Mouse (Mus musculus): ENCODE results near the gene Sema4g. TPM values are rescaled to one million over a fixed set of nuclear protein-coding genes. Genes with fewer than 3 reads are reported as not detected.

Sema4g gene
- total and polyA plus RNA-seq, 3 experiments: 0.13 to 0.30 (median 0.22) TPM

DNA sequence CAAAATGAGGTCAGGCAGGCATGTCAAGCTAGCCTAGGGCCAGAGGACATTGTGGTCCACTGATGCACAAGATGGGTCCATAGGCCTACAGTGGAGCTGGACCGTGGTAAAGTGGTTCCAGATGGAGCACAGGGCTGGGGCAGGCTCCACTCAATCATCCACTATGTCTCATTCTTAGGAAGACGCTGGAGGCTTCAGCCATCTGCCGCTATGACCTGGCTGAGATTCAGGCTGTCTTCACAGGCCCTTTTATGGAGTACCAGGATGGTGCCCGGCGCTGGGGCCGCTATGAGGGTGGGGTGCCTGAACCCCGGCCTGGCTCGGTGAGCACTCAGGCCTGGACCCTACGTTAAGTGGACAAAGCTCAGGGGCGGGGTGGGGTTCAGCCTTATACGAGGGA, 8.9 kb downstream of the Sema4g start:
- TF ChIP-seq GATA2 (IDR thresholded peaks at IDR 0.05; ENCODE audit: borderline replicate concordance, low read depth, low read length) (no peak), GATA1 (IDR thresholded peaks at IDR 0.05; ENCODE audit: borderline replicate concordance, low read length) (no peak), TAL1 (conservative IDR thresholded peaks at IDR 0.05; ENCODE audit: low read depth, low read length) (no peak), POLR2AphosphoS5 (IDR thresholded peaks at IDR 0.05; ENCODE audit: insufficient replicate concordance, low read depth, low read length) (no peak), CTCF (IDR thresholded peaks at IDR 0.05; ENCODE audit: low read depth, low read length) (no peak)
- DNase-seq (ENCODE audit: low spot score): no peak
- H3K9me3 ChIP-seq (replicated peaks): no peaks in the 10 kb centered on the region
- H3K4me1 ChIP-seq (ENCODE audit: insufficient read depth, low read depth, low read length): peaks cover 41% of the 10 kb centered on the region
- H3K36me3 ChIP-seq (replicated peaks): peaks cover 22% of the 10 kb centered on the region
- no peak overlapping the region for H3K4me3 ChIP-seq (ENCODE audit: low read depth, low read length)
- peaks cover 40% of the 10 kb centered on the region for H3K27me3 ChIP-seq (ENCODE audit: insufficient read depth, low read length)
- no peak for ATAC-seq (ENCODE audit: extremely low read depth, insufficient number of reproducible peaks, low FRiP score, poor library complexity, severe bottlenecking)

GRCm38 (mm10) chr19:44999647-45000046, 10.7 kb downstream of the Sema4g start:
- DNase-seq (ENCODE audit: low spot score): no peak
- peaks cover 58% of the 10 kb centered on the region for H3K4me1 ChIP-seq (ENCODE audit: insufficient read depth, low read depth, low read length)
- H3K4me3 ChIP-seq (ENCODE audit: low read depth, low read length): no peak overlapping the region
- no peaks in the 10 kb centered on the region for H3K9me3 ChIP-seq (replicated peaks)
- TF ChIP-seq TAL1 (conservative IDR thresholded peaks at IDR 0.05; ENCODE audit: low read depth, low read length): no peak
- TF ChIP-seq CTCF (IDR thresholded peaks at IDR 0.05; ENCODE audit: low read depth, low read length): no peak
- no peak for TF ChIP-seq GATA2 (IDR thresholded peaks at IDR 0.05; ENCODE audit: borderline replicate concordance, low read depth, low read length)
- no peak for TF ChIP-seq POLR2AphosphoS5 (IDR thresholded peaks at IDR 0.05; ENCODE audit: insufficient replicate concordance, low read depth, low read length)
- no peak for TF ChIP-seq GATA1 (IDR thresholded peaks at IDR 0.05; ENCODE audit: borderline replicate concordance, low read length)
- no peak for ATAC-seq (ENCODE audit: extremely low read depth, insufficient number of reproducible peaks, low FRiP score, poor library complexity, severe bottlenecking)
- H3K36me3 ChIP-seq (replicated peaks): peaks cover 41% of the 10 kb centered on the region
- peaks cover 31% of the 10 kb centered on the region for H3K27me3 ChIP-seq (ENCODE audit: insufficient read depth, low read length)

GRCm38 (mm10) chr19:45002301-45002700, 13.4 kb downstream of the Sema4g start:
- TF ChIP-seq POLR2AphosphoS5 (IDR thresholded peaks at IDR 0.05; ENCODE audit: insufficient replicate concordance, low read depth, low read length) (no peak), GATA1 (IDR thresholded peaks at IDR 0.05; ENCODE audit: borderline replicate concordance, low read length) (no peak), GATA2 (IDR thresholded peaks at IDR 0.05; ENCODE audit: borderline replicate concordance, low read depth, low read length) (no peak), TAL1 (conservative IDR thresholded peaks at IDR 0.05; ENCODE audit: low read depth, low read length) (no peak), CTCF (IDR thresholded peaks at IDR 0.05; ENCODE audit: low read depth, low read length) (0 out of 2 replicates have a peak, but pooled peaks have one; percentile 4)
- H3K4me3 ChIP-seq (ENCODE audit: low read depth, low read length): no peak overlapping the region

DNA sequence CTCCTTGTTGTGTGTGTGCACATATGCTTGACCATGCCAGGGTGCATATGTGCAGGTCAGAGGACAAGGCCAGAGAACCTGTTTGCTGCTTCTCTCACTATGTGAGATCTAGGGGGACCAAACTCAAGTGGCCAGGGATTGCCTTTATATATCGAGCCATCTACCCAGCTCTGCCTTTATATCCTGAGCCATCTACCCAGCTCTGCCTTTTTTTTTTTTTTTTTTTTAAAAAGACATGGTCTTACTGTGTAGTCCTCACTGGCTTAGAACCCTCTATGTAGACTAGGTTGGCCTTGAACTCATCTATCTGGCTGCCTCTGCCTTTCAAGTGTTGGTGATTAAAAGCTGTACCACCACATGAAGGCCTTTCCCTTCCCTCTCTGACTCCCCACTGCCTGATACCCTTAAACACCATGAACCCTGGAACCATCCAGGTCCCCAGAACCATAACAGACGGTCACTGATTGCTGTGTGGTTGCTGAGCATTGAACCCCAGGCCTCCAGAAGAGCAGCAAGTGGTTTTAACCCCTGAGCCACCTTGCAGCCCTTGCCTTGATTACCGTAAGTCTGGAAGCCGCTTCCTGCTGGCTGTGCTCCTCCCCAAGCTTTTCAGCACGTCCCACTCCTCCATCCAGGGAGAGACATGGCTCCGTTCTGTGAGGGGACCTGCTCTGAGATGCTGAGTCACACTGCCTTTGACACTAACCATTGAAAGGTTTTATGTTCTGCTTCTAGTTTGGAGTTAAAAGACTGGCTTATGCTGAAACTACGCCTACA, 15.0 kb downstream of the Sema4g start:
- TF ChIP-seq TAL1 (conservative IDR thresholded peaks at IDR 0.05; ENCODE audit: low read depth, low read length) (no peak), GATA2 (IDR thresholded peaks at IDR 0.05; ENCODE audit: borderline replicate concordance, low read depth, low read length) (no peak), GATA1 (IDR thresholded peaks at IDR 0.05; ENCODE audit: borderline replicate concordance, low read length) (no peak), POLR2AphosphoS5 (IDR thresholded peaks at IDR 0.05; ENCODE audit: insufficient replicate concordance, low read depth, low read length) (no peak), CTCF (IDR thresholded peaks at IDR 0.05; ENCODE audit: low read depth, low read length) (no peak)
- H3K36me3 ChIP-seq (replicated peaks): peaks cover 68% of the 10 kb centered on the region
- DNase-seq (ENCODE audit: low spot score): no peak
- no peak overlapping the region; the same call in 1 of the 2 replicates for H3K4me3 ChIP-seq (ENCODE audit: low read depth, low read length)
- ATAC-seq (ENCODE audit: extremely low read depth, insufficient number of reproducible peaks, low FRiP score, poor library complexity, severe bottlenecking): no peak
- no peaks in the 10 kb centered on the region; the same call in 1 of the 2 replicates for H3K27me3 ChIP-seq (ENCODE audit: insufficient read depth, low read length)
- no peaks in the 10 kb centered on the region for H3K9me3 ChIP-seq (replicated peaks)
- H3K4me1 ChIP-seq (ENCODE audit: insufficient read depth, low read depth, low read length): peaks cover 63% of the 10 kb centered on the region

More at GRCm38 (mm10) chr19:45002301-45002700, 13.4 kb downstream of the Sema4g start:
- Histone ChIP-seq H3K27me3 (ENCODE audit: insufficient read depth, low read length) (peaks cover 11% of the 10 kb centered on the region), H3K36me3 (replicated peaks) (peaks cover 52% of the 10 kb centered on the region), H3K9me3 (replicated peaks) (no peaks in the 10 kb centered on the region), H3K4me1 (ENCODE audit: insufficient read depth, low read depth, low read length) (peaks cover 63% of the 10 kb centered on the region)
- ATAC-seq (ENCODE audit: extremely low read depth, insufficient number of reproducible peaks, low FRiP score, poor library complexity, severe bottlenecking): no peak
- DNase-seq (ENCODE audit: low spot score): no peak

DNA sequence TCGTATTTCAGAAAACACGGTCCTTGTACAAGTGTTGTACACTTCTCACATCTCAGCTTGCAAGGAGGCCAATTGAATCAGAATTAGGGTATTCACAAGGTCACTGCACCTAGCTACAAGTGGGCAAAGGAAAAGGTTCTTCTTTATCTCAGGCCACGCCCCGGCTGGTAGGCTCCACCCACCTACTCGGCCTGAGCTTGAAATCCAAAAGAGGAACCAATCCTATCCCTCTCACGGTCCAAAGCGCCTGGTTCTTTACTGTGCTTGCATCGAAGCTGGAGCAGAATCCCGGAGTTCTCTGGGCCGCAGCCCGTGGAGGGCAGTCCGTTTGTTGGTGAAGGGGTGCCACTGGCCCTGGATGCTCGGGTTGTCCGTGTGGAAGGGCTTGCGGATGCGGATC, 16.5 kb downstream of the Sema4g start, which contains the start of gene Twnk:
Gene Twnk, plus strand, starts transcription at position 220 of the 400 bp plus-strand sequence.
- TF ChIP-seq CTCF (IDR thresholded peaks at IDR 0.05; ENCODE audit: low read depth, low read length): no peak
- TF ChIP-seq TAL1 (conservative IDR thresholded peaks at IDR 0.05; ENCODE audit: low read depth, low read length): no peak
- TF ChIP-seq POLR2AphosphoS5 (IDR thresholded peaks at IDR 0.05; ENCODE audit: insufficient replicate concordance, low read depth, low read length): no peak
- TF ChIP-seq GATA2 (IDR thresholded peaks at IDR 0.05; ENCODE audit: borderline replicate concordance, low read depth, low read length): no peak
- no peak for TF ChIP-seq GATA1 (IDR thresholded peaks at IDR 0.05; ENCODE audit: borderline replicate concordance, low read length)
- ATAC-seq (ENCODE audit: extremely low read depth, insufficient number of reproducible peaks, low FRiP score, poor library complexity, severe bottlenecking) (peak; percentile 58), DNase-seq (ENCODE audit: low spot score) (peak; percentile 80)
- Histone ChIP-seq H3K27me3 (ENCODE audit: insufficient read depth, low read length) (no peaks in the 10 kb centered on the region), H3K4me1 (ENCODE audit: insufficient read depth, low read depth, low read length) (peaks cover 66% of the 10 kb centered on the region), H3K9me3 (replicated peaks) (no peaks in the 10 kb centered on the region), H3K36me3 (replicated peaks) (peaks cover 82% of the 10 kb centered on the region), H3K4me3 (ENCODE audit: low read depth, low read length) (peak within 1 kb of the TSS; percentile 96)

DNA sequence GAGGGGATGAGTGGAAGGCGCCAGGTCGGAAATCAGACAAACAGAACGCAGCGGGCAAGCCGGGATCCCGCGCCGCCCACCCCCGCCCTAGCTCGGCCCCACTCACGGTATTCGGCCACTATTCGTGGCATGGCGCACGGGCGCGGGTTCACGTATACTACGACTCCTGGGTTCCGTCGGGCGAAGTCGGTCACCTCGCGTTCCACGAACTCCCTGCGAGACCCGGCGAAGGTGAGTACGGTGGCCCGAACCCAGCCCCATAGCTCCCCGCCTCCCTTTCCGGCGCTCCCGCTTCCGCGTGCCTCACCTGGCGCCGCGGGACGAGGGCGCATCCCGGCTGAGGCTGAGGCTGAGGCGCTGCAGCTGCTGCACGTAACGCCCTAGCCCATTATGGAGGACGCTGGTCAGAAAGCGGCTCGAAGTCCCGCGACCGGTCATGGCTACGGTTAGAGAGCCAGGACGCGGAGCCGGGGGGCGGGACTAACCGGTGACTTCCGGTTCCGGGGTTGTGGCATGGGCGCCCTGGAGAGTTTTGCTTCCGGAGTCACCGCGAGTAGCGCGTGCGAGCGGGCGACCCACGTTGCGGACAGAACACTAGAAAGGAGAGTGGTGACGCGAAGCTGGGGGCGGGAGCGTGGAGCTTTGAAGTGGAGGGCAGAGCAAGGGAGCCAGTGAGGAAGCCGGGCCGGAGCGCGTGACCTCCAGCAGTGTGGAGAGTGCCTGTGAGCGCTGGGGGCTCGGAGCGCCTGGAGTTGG, 17.2 kb downstream of the Sema4g start, which contains the start of gene Mrpl43:
Gene Mrpl43, minus strand, starts transcription at position 486 of the 756 bp plus-strand sequence.
- ATAC-seq (ENCODE audit: extremely low read depth, insufficient number of reproducible peaks, low FRiP score, poor library complexity, severe bottlenecking): peak; percentile 86

More for the DNA sequence above, 17.2 kb downstream of the Sema4g start, which contains the start of gene Mrpl43:
- peaks cover 64% of the 10 kb centered on the region for H3K4me1 ChIP-seq (ENCODE audit: insufficient read depth, low read depth, low read length)
- DNase-seq (ENCODE audit: low spot score): peak; percentile 95
- no peaks in the 10 kb centered on the region for H3K9me3 ChIP-seq (replicated peaks)
- TF ChIP-seq GATA2 (IDR thresholded peaks at IDR 0.05; ENCODE audit: borderline replicate concordance, low read depth, low read length) (no peak), POLR2AphosphoS5 (IDR thresholded peaks at IDR 0.05; ENCODE audit: insufficient replicate concordance, low read depth, low read length) (no peak), CTCF (IDR thresholded peaks at IDR 0.05; ENCODE audit: low read depth, low read length) (no peak)
- H3K36me3 ChIP-seq (replicated peaks): peaks cover 83% of the 10 kb centered on the region
- peak within 1 kb of the TSS; percentile 96 for H3K4me3 ChIP-seq (ENCODE audit: low read depth, low read length)
- no peaks in the 10 kb centered on the region for H3K27me3 ChIP-seq (ENCODE audit: insufficient read depth, low read length)

Measured in G1E (cell line).